Mouse (Mus musculus) midbrain, postnatal 0 days (tissue): ENCODE measurements at regions not wholly inside any gene's neighbourhood (a gene's known extent, or its start where the extent isn't known, plus 50 kb on each side); places are given as distances from the start of the nearest gene placed in this dataset.

ENCODE experiments used
- ATAC-seq: fragments of 200-750 bp; cut with Nextera tagmentation; 2 replicates; pipeline ENCODE4 v1.8.0; 2017; ENCODE audit warnings: moderate number of reproducible peaks, mild to moderate bottlenecking, moderate TSS enrichment, moderate library complexity; ENCODE audit not compliant: low FRiP score
- DNase-seq: peaks from one replicate; pipeline ENCODE4 v3.0.0-alpha.2; 2015; ENCODE audit warnings: low spot score
- H3K27ac ChIP-seq: fragments of 300-500 bp; sonication (generic); 2 replicates; pipeline ENCODE4 v1.5.1; 2014; ENCODE audit warnings: low read depth, mild to moderate bottlenecking, low read length, mixed read lengths
- H3K27me3 ChIP-seq: fragments of 300-500 bp; sonication (generic); 2 replicates; pipeline ENCODE4 v1.6.1; 2014; ENCODE audit warnings: low read length, control low read depth, mixed read lengths; ENCODE audit not compliant: insufficient read depth
- H3K36me3 ChIP-seq: fragments of 300-500 bp; sonication (generic); 2 replicates; pipeline ENCODE4 v1.6.1; 2014; ENCODE audit warnings: low read length, control low read depth, mixed read lengths; ENCODE audit not compliant: insufficient read depth
- H3K4me1 ChIP-seq: fragments of 300-500 bp; sonication (generic); 2 replicates; pipeline ENCODE4 v1.6.1; 2014; ENCODE audit warnings: mild to moderate bottlenecking, control low read depth, antibody characterized with exemption, low read length, mixed read lengths; ENCODE audit not compliant: insufficient read depth
- H3K4me2 ChIP-seq: fragments of 300-500 bp; sonication (generic); 2 replicates; pipeline ENCODE4 v1.6.1; 2014; ENCODE audit warnings: low read depth, mild to moderate bottlenecking, low read length, mixed read lengths; ENCODE audit not compliant: poor library complexity, severe bottlenecking
- H3K4me3 ChIP-seq: fragments of 300-500 bp; sonication (generic); 2 replicates; pipeline ENCODE4 v1.5.1; 2014; ENCODE audit warnings: low read depth, mild to moderate bottlenecking, low read length, moderate library complexity
- H3K9ac ChIP-seq: fragments of 300-500 bp; sonication (generic); replicated peaks from 2 replicates; pipeline ENCODE4 v1.6.1; 2014; ENCODE audit warnings: mild to moderate bottlenecking, low read length, moderate library complexity, mixed read lengths; ENCODE audit not compliant: poor library complexity, severe bottlenecking
- H3K9me3 ChIP-seq: fragments of 300-500 bp; sonication (generic); 2 replicates; pipeline ENCODE4 v1.6.1; 2016; ENCODE audit warnings: low read length, control low read depth
- CTCF ChIP-seq: IDR thresholded peaks from 2 replicates; pipeline ENCODE4 v1.5.1; 2016; ENCODE audit warnings: antibody characterized with exemption, mild to moderate bottlenecking
- WGBS: fragments of 180-500 bp; shearing (Covaris S2); extraction: QIAGEN DNeasy Blood & Tissue Kit; methylation state at CpG from one replicate; pipeline ENCODE4 v1.1.7; 2014; 5-methylcytosine and 5-hydroxymethylcytosine counted together

- Histone ChIP-seq H3K4me1 (no peaks in the 10 kb centered on the region; the same call in 1 of the 2 replicates), H3K4me2 (no peak overlapping the region), H3K9me3 (no peaks in the 10 kb centered on the region), H3K27me3 (0 out of 2 replicates have a peak, but pooled peaks cover 3% of the 10 kb centered on the region), H3K4me3 (no peak overlapping the region), H3K9ac (no peak overlapping the region), H3K27ac (no peak overlapping the region), H3K36me3 (no peaks in the 10 kb centered on the region)
- no peak for TF ChIP-seq CTCF
- WGBS, result 87% methylated on average over 4 of the region's 4 CpGs
- ATAC-seq, result no peak
- no peak for DNase-seq
Measured at GRCm38 (mm10) chr5:75850855-75851254, 127.4 kb downstream of the Kdr start.

- 94% methylated on average over 6 of the region's 6 CpGs for WGBS
- no peak for TF ChIP-seq CTCF
- no peak overlapping the region for H3K9ac ChIP-seq
- no peak overlapping the region for H3K4me2 ChIP-seq
- H3K36me3 ChIP-seq, result no peaks in the 10 kb centered on the region
- no peak overlapping the region for H3K4me3 ChIP-seq
- no peak overlapping the region for H3K27ac ChIP-seq
- no peaks in the 10 kb centered on the region for H3K27me3 ChIP-seq
- no peaks in the 10 kb centered on the region for H3K9me3 ChIP-seq
- peaks cover 3% of the 10 kb centered on the region; the same call in 1 of the 2 replicates for H3K4me1 ChIP-seq
- DNase-seq (no peak), ATAC-seq (no peak)
Measured at GRCm38 (mm10) chr5:75847966-75848365, 130.3 kb downstream of the Kdr start.

GRCm38 (mm10) chr5:75847341-75847740 is 130.9 kb downstream of the Kdr start:
- 81% methylated on average over 3 of the region's 3 CpGs for WGBS
- ATAC-seq, result no peak

GRCm38 (mm10) chr5:75846016-75846415 is 132.2 kb downstream of the Kdr start:
- no peaks in the 10 kb centered on the region for H3K27me3 ChIP-seq
- no peaks in the 10 kb centered on the region for H3K9me3 ChIP-seq
- H3K4me1 ChIP-seq, result peaks cover 3% of the 10 kb centered on the region; the same call in 1 of the 2 replicates
- no peak overlapping the region for H3K9ac ChIP-seq
- H3K4me3 ChIP-seq, result no peak overlapping the region
- 9% methylated on average over 3 of the region's 3 CpGs for WGBS
- no peaks in the 10 kb centered on the region for H3K36me3 ChIP-seq
- H3K4me2 ChIP-seq, result no peak overlapping the region
- peak; percentile 44 for DNase-seq
- no peak for TF ChIP-seq CTCF
- H3K27ac ChIP-seq, result no peak overlapping the region
- ATAC-seq, result peak; percentile 70; the same call in 1 of the 2 replicates

More at GRCm38 (mm10) chr5:75847341-75847740, 130.9 kb downstream of the Kdr start:
- Histone ChIP-seq H3K4me2 (no peak overlapping the region), H3K4me3 (no peak overlapping the region), H3K36me3 (no peaks in the 10 kb centered on the region), H3K27me3 (no peaks in the 10 kb centered on the region), H3K27ac (no peak overlapping the region), H3K9ac (no peak overlapping the region), H3K9me3 (no peaks in the 10 kb centered on the region), H3K4me1 (peaks cover 3% of the 10 kb centered on the region; the same call in 1 of the 2 replicates)
- DNase-seq, result no peak
- TF ChIP-seq CTCF, result no peak

GRCm38 (mm10) chr5:75843807-75844206 is 134.5 kb downstream of the Kdr start:
- H3K4me2 ChIP-seq, result no peak overlapping the region
- 81% methylated on average over 3 of the region's 3 CpGs for WGBS
- no peaks in the 10 kb centered on the region for H3K27me3 ChIP-seq

GRCm38 (mm10) chr5:75840421-75840820 is 137.8 kb downstream of the Kdr start:
- Histone ChIP-seq H3K9ac (no peak overlapping the region), H3K9me3 (no peaks in the 10 kb centered on the region), H3K4me2 (no peak overlapping the region), H3K27me3 (no peaks in the 10 kb centered on the region), H3K27ac (no peak overlapping the region), H3K36me3 (no peaks in the 10 kb centered on the region), H3K4me3 (no peak overlapping the region), H3K4me1 (no peaks in the 10 kb centered on the region)
- no peak for DNase-seq
- no peak for ATAC-seq
- TF ChIP-seq CTCF, result no peak
- 95% methylated on average over 7 of the region's 7 CpGs for WGBS

More at GRCm38 (mm10) chr5:75843807-75844206, 134.5 kb downstream of the Kdr start:
- no peak overlapping the region for H3K27ac ChIP-seq
- no peak for TF ChIP-seq CTCF
- DNase-seq, result no peak
- no peaks in the 10 kb centered on the region for H3K9me3 ChIP-seq
- H3K36me3 ChIP-seq, result no peaks in the 10 kb centered on the region
- H3K4me3 ChIP-seq, result no peak overlapping the region
- no peak for ATAC-seq
- no peak overlapping the region for H3K9ac ChIP-seq
- H3K4me1 ChIP-seq, result 0 out of 2 replicates have a peak, but pooled peaks cover 3% of the 10 kb centered on the region
